Mouse (Mus musculus): ENCODE data around the gene Cpsf4l.

Gene Cpsf4l

GRCm38 (mm10) chr11:113709731-113710256, at the start of gene Cpsf4l:
Gene Cpsf4l, minus strand, starts transcription at chr11:113710017.
- DNase-seq (ENCODE audit: extremely low spot score, low spot score): no peak

- DNase-seq (ENCODE audit: extremely low spot score, low spot score): no peak
Measured at GRCm38 (mm10) chr11:113758851-113759250, 49.0 kb upstream of the Cpsf4l start.

DNA sequence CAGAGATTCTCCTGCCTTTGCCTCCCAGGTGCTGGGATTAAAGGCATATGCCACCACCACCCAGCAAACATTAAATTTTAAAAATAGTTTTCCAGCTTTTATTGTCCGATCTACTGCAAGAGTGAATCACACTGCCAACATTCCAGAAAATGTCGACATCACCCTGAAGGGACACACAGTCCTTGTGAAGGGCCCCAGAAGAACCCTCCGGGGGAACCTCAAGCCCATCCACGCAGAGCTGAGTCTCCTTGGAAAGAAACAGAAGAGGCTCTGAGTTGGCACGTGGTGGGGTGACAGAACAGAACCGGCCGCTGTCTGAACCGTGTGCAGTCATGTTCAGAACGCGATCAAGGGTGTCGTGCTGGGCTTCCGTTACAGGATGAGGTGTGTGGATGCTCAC, 46.8 kb upstream of the Cpsf4l start:
- DNase-seq (ENCODE audit: extremely low spot score, low spot score): no peak

- no peak for DNase-seq (ENCODE audit: extremely low spot score, low spot score)
Measured at GRCm38 (mm10) chr11:113755878-113756277, 46.1 kb upstream of the Cpsf4l start.

- DNase-seq (ENCODE audit: extremely low spot score, low spot score): no peak
Measured at GRCm38 (mm10) chr11:113754845-113755244, 45.0 kb upstream of the Cpsf4l start.

GRCm38 (mm10) chr11:113752685-113753430, 43.0 kb upstream of the Cpsf4l start:
- DNase-seq (ENCODE audit: extremely low spot score, low spot score): no peak

GRCm38 (mm10) chr11:113752158-113752661, 42.4 kb upstream of the Cpsf4l start:
- DNase-seq (ENCODE audit: extremely low spot score, low spot score): no peak

DNA sequence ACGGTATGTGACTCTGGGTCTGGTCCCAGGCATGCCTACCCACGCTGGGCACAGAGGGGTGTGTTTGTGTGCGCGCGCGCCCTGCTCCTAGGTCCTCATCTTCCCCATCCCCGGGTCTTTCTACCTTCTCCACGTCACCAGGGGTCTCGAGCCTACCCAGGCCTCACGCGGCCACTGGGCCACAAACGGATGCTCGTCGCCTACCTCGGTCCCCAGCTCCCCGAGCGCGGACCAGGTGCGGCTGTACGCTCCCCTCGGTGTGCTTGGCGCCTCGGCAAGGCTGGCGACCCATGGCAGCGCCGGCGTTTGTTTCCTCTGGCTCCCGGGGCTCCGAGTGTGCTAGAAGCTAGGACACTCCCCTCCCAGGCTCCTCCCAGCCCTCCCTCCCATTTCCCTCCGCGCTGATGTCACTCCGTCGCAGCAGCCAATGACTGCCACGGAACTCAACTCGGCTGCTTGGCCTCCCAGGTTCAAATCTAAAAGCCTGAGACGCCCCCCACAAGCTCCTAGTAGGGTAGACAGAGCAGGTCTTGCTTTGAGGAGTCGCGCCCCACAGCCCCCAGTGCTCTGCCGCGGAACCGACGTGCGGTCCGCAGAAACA, 41.8 kb upstream of the Cpsf4l start, which contains the start of gene Cdc42ep4:
Gene Cdc42ep4 (minus strand): TSS at position 398 of the 601 bp plus-strand sequence.
- peak; percentile 93 for DNase-seq (ENCODE audit: extremely low spot score, low spot score)

- DNase-seq (ENCODE audit: extremely low spot score, low spot score): peak; percentile 81
Measured at GRCm38 (mm10) chr11:113750571-113751483, 41.0 kb upstream of the Cpsf4l start.

DNA sequence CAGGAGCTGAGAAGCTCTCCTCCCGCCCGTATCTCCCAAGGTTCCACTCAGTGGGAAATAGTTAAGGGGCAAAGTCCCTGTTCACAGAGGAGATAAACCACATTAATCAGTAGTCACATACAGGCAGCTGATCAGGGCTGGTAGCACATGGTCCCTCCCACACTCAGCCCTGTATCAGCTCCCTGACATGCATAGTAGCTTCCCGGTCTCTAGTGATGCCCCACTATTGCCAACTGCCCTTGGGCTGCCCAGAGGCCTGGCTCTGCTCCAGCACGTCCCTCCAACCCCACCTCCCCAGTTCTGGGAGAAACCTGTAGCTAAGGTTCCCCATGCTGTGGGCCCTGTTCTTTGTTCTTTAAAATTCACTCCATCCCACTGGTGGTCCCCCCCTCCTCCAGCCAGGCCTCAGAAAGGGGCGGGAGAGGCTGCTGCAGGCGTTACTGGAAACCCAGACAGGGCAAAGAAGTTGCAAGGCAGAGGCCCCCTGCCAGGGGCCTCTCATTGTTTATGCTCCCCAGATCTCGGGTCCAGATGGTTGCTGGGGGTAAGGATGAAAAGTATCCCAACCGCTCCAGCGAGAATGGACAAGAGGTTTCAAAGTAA, 40.0 kb upstream of the Cpsf4l start:
- peak; percentile 70 for DNase-seq (ENCODE audit: extremely low spot score, low spot score)

DNA sequence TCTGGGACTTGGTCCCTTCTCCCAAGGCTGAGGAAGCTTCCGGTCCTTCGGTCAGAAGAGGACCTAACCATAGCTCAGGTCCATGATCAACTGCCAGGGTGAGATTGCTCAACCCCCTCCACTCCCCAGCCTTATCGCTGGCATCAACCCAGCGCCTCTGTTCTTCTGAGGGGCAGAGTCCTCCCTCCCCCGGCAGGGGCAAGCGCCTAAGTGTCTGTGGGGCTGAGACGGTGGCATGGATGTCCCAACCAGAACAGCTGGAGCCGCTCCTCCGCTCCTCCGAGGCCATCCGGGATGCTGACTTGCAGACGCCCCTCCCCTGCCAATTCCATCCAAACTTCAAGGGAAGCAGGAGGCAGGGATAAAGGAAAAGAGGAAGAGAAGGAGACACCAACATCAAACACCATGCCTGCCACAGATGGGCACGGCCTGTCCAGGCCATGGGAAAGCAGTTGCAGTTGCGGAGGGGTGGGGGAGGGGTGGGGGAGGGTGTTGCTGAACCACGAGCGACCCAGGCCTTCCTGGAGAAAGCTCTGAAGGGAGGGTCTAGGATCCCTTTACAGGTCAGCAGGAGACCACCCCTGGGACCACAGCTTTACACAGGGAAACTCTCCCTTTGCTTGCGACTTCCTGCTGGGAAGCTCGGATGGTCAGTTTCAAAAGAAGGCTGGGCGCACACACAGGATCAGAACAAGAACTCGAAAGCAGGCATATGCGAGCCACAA, 39.1 kb upstream of the Cpsf4l start:
- peak; percentile 62 for DNase-seq (ENCODE audit: extremely low spot score, low spot score)

DNA sequence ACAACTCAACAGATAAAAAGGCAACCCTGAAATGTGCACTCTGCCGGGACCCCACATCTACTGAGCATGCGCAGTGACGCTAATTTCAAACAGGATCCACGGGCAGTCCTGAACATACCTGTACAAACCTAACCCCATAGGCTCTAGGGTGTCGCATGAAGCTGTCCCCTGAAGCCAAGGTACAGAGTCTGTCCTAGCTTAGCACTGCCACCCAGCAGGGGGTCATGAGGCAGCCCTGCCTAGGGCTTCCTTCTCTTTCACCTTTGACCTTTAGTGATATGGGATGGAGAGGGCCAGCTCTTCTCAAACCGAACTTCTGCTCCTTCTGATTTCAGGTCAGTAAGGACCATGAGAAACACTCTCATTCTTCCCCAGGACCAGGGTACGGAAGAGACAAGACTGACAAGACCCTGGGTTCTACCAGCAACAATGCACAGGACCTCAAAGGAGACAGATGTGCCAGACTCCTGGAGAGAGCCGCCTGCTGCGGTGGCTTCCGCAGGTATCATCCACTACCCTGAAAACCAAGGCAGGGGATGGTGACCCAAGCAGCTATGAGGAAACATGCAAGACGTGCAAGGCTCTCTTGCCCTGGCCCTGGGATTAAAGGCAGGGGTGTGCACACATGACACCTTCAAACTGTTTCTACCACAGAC, 38.0 kb upstream of the Cpsf4l start:
- no peak for DNase-seq (ENCODE audit: extremely low spot score, low spot score)

- DNase-seq (ENCODE audit: extremely low spot score, low spot score): no peak
Measured at GRCm38 (mm10) chr11:113747056-113747455, 37.2 kb upstream of the Cpsf4l start.

GRCm38 (mm10) chr11:113745961-113746360, 36.1 kb upstream of the Cpsf4l start:
- DNase-seq (ENCODE audit: extremely low spot score, low spot score): no peak

- DNase-seq (ENCODE audit: extremely low spot score, low spot score): no peak
Measured at GRCm38 (mm10) chr11:113742998-113743397, 33.2 kb upstream of the Cpsf4l start.

DNA sequence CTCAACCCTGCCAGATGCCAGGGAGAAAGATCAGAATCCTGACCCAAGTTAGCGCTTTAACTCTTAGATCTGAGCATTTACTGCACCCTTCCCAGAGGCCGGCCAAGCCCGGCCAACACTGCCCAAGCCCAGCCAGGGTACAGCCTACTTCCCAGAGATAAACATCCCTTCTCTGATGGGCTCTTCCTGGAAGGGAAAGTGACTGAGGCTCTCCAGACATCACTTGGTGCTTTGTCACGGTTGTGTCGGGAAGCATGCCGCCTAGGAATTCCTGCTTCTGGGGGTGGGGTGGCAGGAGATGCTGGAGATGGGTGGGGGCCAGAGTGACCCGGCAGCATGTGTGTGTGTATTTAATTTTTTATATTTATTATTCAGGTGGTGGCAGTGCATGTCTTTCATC, 30.3 kb upstream of the Cpsf4l start:
- no peak for DNase-seq (ENCODE audit: extremely low spot score, low spot score)

DNA sequence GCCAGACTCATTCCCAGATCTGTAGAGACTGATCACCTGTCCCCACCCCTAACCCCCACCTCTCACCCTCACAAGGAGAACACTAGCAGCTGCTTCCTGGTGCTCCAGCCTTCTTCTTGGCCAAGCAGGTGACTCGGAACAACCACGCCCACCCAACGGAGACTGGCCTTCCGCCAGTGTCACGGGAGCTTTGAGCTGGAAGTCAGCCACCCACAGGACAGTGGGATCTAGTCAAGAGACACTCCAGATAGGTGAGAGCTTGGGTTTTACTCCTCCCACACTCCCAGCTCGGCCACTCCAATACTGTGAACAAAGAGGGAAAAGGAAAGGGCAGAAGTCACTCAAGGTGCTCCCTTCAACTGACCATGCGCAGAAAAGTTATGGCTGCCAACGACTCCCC, 29.4 kb upstream of the Cpsf4l start:
- no peak for DNase-seq (ENCODE audit: extremely low spot score, low spot score)

GRCm38 (mm10) chr11:113737912-113738311, 28.1 kb upstream of the Cpsf4l start:
- no peak for DNase-seq (ENCODE audit: extremely low spot score, low spot score)

DNA sequence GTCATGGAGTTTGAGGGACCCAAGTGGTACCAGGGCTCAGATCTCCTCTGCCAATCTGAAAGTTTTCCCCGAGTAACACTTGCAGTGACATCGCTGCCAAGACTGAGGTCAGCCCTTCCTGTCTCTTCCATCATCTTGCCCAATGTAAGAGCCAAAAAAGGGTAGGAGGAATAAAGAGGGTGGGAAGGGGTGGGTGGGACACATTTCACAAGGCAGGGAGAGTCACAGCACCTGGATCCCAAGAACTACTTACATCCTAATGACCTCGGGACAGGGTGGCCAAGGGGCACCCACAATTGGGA, 27.7 kb upstream of the Cpsf4l start:
- DNase-seq (ENCODE audit: extremely low spot score, low spot score): no peak

Measured in neural tube, embryonic 10.5 days (tissue).